Mouse (Mus musculus) liver, postnatal 0 days (tissue): ENCODE data around the gene Gimap8.

Source experiments
- CTCF ChIP-seq: sonication (generic); IDR thresholded peaks from 2 replicates; pipeline ENCODE4 v1.5.1; 2016; ENCODE audit warnings: antibody characterized with exemption, low read depth
- EP300 ChIP-seq: IDR thresholded peaks from 2 replicates; pipeline ENCODE4 v1.6.1; 2016; ENCODE audit warnings: antibody characterized with exemption, low read depth, mild to moderate bottlenecking

- TF ChIP-seq EP300 (no peak), CTCF (no peak)
Measured at GRCm38 (mm10) chr6:48623460-48623859, 23.6 kb upstream of the Gimap8 start.
